10 mouse cellular contexts compared by ENCODE assay signal in genomic region chr17:26596856-26597481, GRCm38 (mm10). TPM values are rescaled to one million over a fixed set of nuclear protein-coding genes. Genes with fewer than 3 reads are reported as not detected.
DNase-seq lines count a peak whose midpoint lies in the region; ATAC-seq and TF ChIP-seq lines count a peak whose summit lies in the region.
"Had no signal": no experiment of that assay in that cellular context is flagged by ENCODE, and none has a peak within 500 bp of the region (broad histone marks: within the 10 kb centered on the region; RNA-seq: fewer than 3 reads in every experiment).

No protein-coding gene starts in this region.

- H3K36me3 ChIP-seq in forebrain, embryonic 13.5 days (ENCODE audit: poor library complexity, severe bottlenecking) = peaks cover 19% of the 10 kb centered on the region
- peaks cover 42% of the 10 kb centered on the region for H3K36me3 ChIP-seq in forebrain, embryonic 10.5 days (replicated peaks)
- no peaks in the 10 kb centered on the region for H3K36me3 ChIP-seq in liver, embryonic 14.5 days (replicated peaks; ENCODE audit: control insufficient read depth, insufficient read depth, low read depth)
- no peaks in the 10 kb centered on the region for H3K36me3 ChIP-seq in intestine, embryonic 16.5 days (ENCODE audit: control insufficient read depth, insufficient read depth, low read length)

- DNase-seq in forebrain, embryonic 10.5 days (ENCODE audit: extremely low spot score, low spot score) = no peak
- DNase-seq in liver, embryonic 14.5 days (ENCODE audit: low read depth in 3 of 3, low spot score in 3 of 3) = no peak
- DNase-seq in liver = no peak
- no peak for DNase-seq in right cerebral cortex, postnatal 36 days (ENCODE audit: low spot score in 2 of 2)
- DNase-seq in adrenal gland, adult 18-20 months (ENCODE audit: low spot score in 2 of 2) = no peak
- DNase-seq: B cell, adult 2 months; lung, adult 18-20 months had no signal

- peak; percentile 23; the same call in 1 of the 2 replicates for TF ChIP-seq CTCF in liver, embryonic 14.5 days (IDR thresholded peaks at IDR 0.05; ENCODE audit: low read depth)

- no peaks in the 10 kb centered on the region for H3K9me3 ChIP-seq in forebrain, embryonic 13.5 days (replicated peaks)
- H3K9me3 ChIP-seq in forebrain, embryonic 10.5 days = no peaks in the 10 kb centered on the region
- no peaks in the 10 kb centered on the region for H3K9me3 ChIP-seq in liver, embryonic 14.5 days (ENCODE audit: control insufficient read depth, low read length)
- H3K9me3 ChIP-seq in intestine, embryonic 16.5 days (ENCODE audit: control insufficient read depth, low read length) = no peaks in the 10 kb centered on the region

- H3K4me2 ChIP-seq in forebrain, embryonic 13.5 days = no peak overlapping the region
- no peak overlapping the region for H3K4me2 ChIP-seq in liver, embryonic 14.5 days (ENCODE audit: low read depth)
- H3K4me2 ChIP-seq in intestine, embryonic 16.5 days (ENCODE audit: low read depth, low read length) = no peak overlapping the region

- 85% methylated on average over 6 of the region's 6 CpGs for WGBS in forebrain, embryonic 13.5 days
- WGBS in forebrain, embryonic 10.5 days = 84% methylated on average over 6 of the region's 6 CpGs
- 72% methylated on average over 6 of the region's 6 CpGs for WGBS in liver, embryonic 14.5 days (ENCODE audit: insufficient replicate concordance)
- 66% methylated on average over 6 of the region's 6 CpGs for WGBS in intestine, embryonic 16.5 days

- H3K27ac ChIP-seq in forebrain, embryonic 13.5 days = peak overlapping the region; percentile 58; the same call in 1 of the 2 replicates
- H3K27ac ChIP-seq in forebrain, embryonic 10.5 days = no peak overlapping the region
- H3K27ac ChIP-seq in liver, embryonic 14.5 days = no peak overlapping the region
- H3K27ac ChIP-seq in brown adipose tissue, adult 24 weeks (replicated peaks; ENCODE audit: low read depth, low read length) = peak overlapping the region; percentile 99
- peak overlapping the region; percentile 77 for H3K27ac ChIP-seq in intestine, embryonic 16.5 days (ENCODE audit: low read length)

- no peaks in the 10 kb centered on the region for H3K27me3 ChIP-seq in forebrain, embryonic 13.5 days
- no peaks in the 10 kb centered on the region for H3K27me3 ChIP-seq in forebrain, embryonic 10.5 days (ENCODE audit: poor library complexity, severe bottlenecking)
- no peaks in the 10 kb centered on the region for H3K27me3 ChIP-seq in liver, embryonic 14.5 days (ENCODE audit: control insufficient read depth, insufficient read depth, low read length)
- no peaks in the 10 kb centered on the region for H3K27me3 ChIP-seq in intestine, embryonic 16.5 days (replicated peaks; ENCODE audit: control insufficient read depth, insufficient read depth, low read length)

- ATAC-seq in forebrain, embryonic 13.5 days = no peak
- ATAC-seq in liver, embryonic 14.5 days (ENCODE audit: insufficient read depth) = no peak
- no peak; the same call in 1 of the 2 replicates for ATAC-seq in intestine, embryonic 16.5 days

- no peak overlapping the region for H3K9ac ChIP-seq in forebrain, embryonic 13.5 days
- no peak overlapping the region for H3K9ac ChIP-seq in liver, embryonic 14.5 days (replicated peaks)
- no peak overlapping the region for H3K9ac ChIP-seq in intestine, embryonic 16.5 days (ENCODE audit: low read depth, low read length)

- no peak overlapping the region for H3K4me3 ChIP-seq in forebrain, embryonic 13.5 days
- H3K4me3 ChIP-seq in forebrain, embryonic 10.5 days = no peak overlapping the region
- H3K4me3 ChIP-seq in liver, embryonic 14.5 days (ENCODE audit: insufficient read depth in 1 of 2, low read depth in 2 of 2, low read length in 2 of 2) = no peak overlapping the region
- H3K4me3 ChIP-seq in brown adipose tissue, adult 24 weeks (ENCODE audit: insufficient read depth, low read depth, low read length) = no peak overlapping the region
- H3K4me3 ChIP-seq in intestine, embryonic 16.5 days (ENCODE audit: low read length) = no peak overlapping the region

- H3K4me1 ChIP-seq in forebrain, embryonic 13.5 days = peaks cover 29% of the 10 kb centered on the region
- peaks cover 28% of the 10 kb centered on the region for H3K4me1 ChIP-seq in forebrain, embryonic 10.5 days
- peaks cover 24 to 41% of the 10 kb centered on the region in 2 experiments for H3K4me1 ChIP-seq in liver, embryonic 14.5 days (replicated peaks; ENCODE audit: control insufficient read depth in 2 of 2, insufficient read depth in 2 of 2, low read length in 1 of 2)
- peaks cover 53% of the 10 kb centered on the region for H3K4me1 ChIP-seq in brown adipose tissue, adult 24 weeks (ENCODE audit: control insufficient read depth, insufficient read depth, insufficient read length, low read length)
- H3K4me1 ChIP-seq in intestine, embryonic 16.5 days (ENCODE audit: control insufficient read depth, insufficient read depth, low read length) = peaks cover 27% of the 10 kb centered on the region

- TF ChIP-seq EP300 in liver, embryonic 14.5 days (IDR thresholded peaks at IDR 0.05; ENCODE audit: low read depth) = no peak

RNA-seq across cellular contexts. Expression of gene Dusp1, which starts 35.0 kb away (rescaled TPM):
- polyA plus RNA-seq in forebrain, embryonic 13.5 days (2015; fragmentation: Nextera tagmentation; extraction: Ambion mirVana) = 39.4 and 40.2 TPM in 2 replicates
- polyA plus RNA-seq in forebrain, embryonic 10.5 days (2016; fragmentation: Nextera tagmentation; extraction: Ambion mirVana) = 22.0 and 24.4 TPM in 2 replicates
- polyA plus RNA-seq in liver, embryonic 14.5 days (2012; rRNA removed) = 25.0 and 26.8 TPM in 2 replicates
- polyA plus RNA-seq in liver, embryonic 14.5 days (2014; fragmentation: Nextera tagmentation; extraction: Ambion mirVana) = 25.9 and 29.9 TPM in 2 replicates
- polyA plus RNA-seq in brown adipose tissue, adult 24 weeks (2012; ENCODE audit: insufficient read depth, insufficient read length, missing spikeins) = 44.4 and 326 TPM in 2 replicates
- polyA plus RNA-seq in intestine, embryonic 16.5 days (2015; fragmentation: Nextera tagmentation; extraction: Ambion mirVana) = 12.2 and 14.4 TPM in 2 replicates
- total RNA-seq in adrenal gland, adult 18-20 months (2021) = 10 to 100 TPM; 48.7 to 56.1 TPM

RNA-seq across cellular contexts. Expression of gene Ergic1, which starts 35.7 kb away (rescaled TPM):
- 95.9 and 109 TPM in 2 replicates for polyA plus RNA-seq in forebrain, embryonic 13.5 days (2015; fragmentation: Nextera tagmentation; extraction: Ambion mirVana)
- 116 and 127 TPM in 2 replicates for polyA plus RNA-seq in forebrain, embryonic 10.5 days (2016; fragmentation: Nextera tagmentation; extraction: Ambion mirVana)
- 26.0 and 27.5 TPM in 2 replicates for polyA plus RNA-seq in liver, embryonic 14.5 days (2012; rRNA removed)
- polyA plus RNA-seq in liver, embryonic 14.5 days (2014; fragmentation: Nextera tagmentation; extraction: Ambion mirVana) = 31.3 and 33.4 TPM in 2 replicates
- 124 and 179 TPM in 2 replicates for polyA plus RNA-seq in brown adipose tissue, adult 24 weeks (2012; ENCODE audit: insufficient read depth, insufficient read length, missing spikeins)
- 88.6 and 91.2 TPM in 2 replicates for polyA plus RNA-seq in intestine, embryonic 16.5 days (2015; fragmentation: Nextera tagmentation; extraction: Ambion mirVana)
- 100 to 1,000 TPM; 159 to 166 TPM for total RNA-seq in adrenal gland, adult 18-20 months (2021)

Comparison
In these comparisons a context has a peak if more than half of its experiments do, and no peak if none do; other contexts are left out.
1. H3K27ac ChIP-seq: peak in forebrain, embryonic 13.5 days (single experiment), brown adipose tissue, adult 24 weeks (single experiment) and intestine, embryonic 16.5 days (single experiment); none in forebrain, embryonic 10.5 days (single experiment) and liver, embryonic 14.5 days (single experiment).